Comparison of ENCODE assay signal across 8 mouse cellular contexts in the genomic region with DNA sequence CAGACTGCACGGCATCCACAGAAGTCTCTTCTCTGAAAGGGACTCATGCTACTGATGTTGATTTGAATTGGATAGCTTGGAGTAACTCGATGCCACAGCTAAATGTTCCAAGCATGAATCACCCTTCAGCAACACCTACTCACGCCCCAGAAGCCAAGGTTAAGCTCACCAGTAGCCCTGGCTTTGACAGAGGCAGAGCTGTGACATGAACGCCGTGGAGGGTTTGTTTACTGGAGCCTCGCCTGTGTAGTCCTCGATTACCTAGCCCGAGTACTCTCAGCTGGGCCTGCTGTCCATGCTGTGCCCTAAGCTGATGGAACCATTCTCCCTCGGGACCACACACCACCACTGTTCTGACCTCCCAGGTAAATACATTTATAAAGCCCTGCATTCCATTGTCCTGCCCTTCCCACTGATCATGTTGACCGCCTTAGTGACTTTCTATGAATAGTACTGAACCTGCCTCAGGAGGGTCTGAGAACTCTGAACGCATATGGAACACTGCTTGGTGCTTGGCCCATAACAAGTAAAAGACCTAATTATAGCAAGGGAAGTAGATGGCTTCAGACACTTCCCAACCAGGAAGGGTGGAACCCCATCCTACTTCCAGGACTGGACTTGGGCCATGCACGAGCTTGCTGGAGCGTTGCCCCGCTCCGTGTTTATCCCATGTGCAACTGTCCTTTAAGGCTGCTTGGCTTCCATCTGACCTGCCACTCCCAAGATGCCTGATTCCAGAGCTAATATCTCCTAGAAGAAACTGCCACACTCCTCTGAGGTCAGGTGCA. TPM values are rescaled to one million over a fixed set of nuclear protein-coding genes. Genes with fewer than 3 reads are reported as not detected.
DNase-seq lines count a peak whose midpoint lies in the region; ATAC-seq and TF ChIP-seq lines count a peak whose summit lies in the region.

No protein-coding gene starts in this region.

- H3K27me3 ChIP-seq in liver, adult 2 months (ENCODE audit: control insufficient read depth, insufficient read depth, low read length): no peaks in the 10 kb centered on the region
- no peaks in the 10 kb centered on the region; the same call in 1 of the 2 replicates for H3K27me3 ChIP-seq in liver, embryonic 11.5 days (replicated peaks; ENCODE audit: control insufficient read depth, insufficient read depth, low read length)
- no peaks in the 10 kb centered on the region for H3K27me3 ChIP-seq in hindbrain, postnatal 0 days (ENCODE audit: insufficient read depth, low read length)

- no peak for DNase-seq in liver, adult 2 months (ENCODE audit: extremely low read depth, low read depth, low spot score)
- DNase-seq in liver, embryonic 11.5 days (ENCODE audit: low spot score): no peak
- DNase-seq in gastrocnemius, adult 8-10 months (ENCODE audit: low spot score in 2 of 2): peak; percentile 81 to 84
- DNase-seq in hindbrain, postnatal 0 days (ENCODE audit: low spot score): no peak
- DNase-seq in lung, postnatal 25 days (ENCODE audit: low spot score): peak; percentile 90
- no peak for DNase-seq in embryo, embryonic 10 days (ENCODE audit: low spot score)
- no peak for DNase-seq in embryo, embryonic 11 days

- H3K9ac ChIP-seq in liver, adult 2 months (ENCODE audit: low read depth, low read length): no peak overlapping the region
- no peak overlapping the region for H3K9ac ChIP-seq in liver, embryonic 11.5 days (ENCODE audit: low read depth, low read length)
- no peak overlapping the region for H3K9ac ChIP-seq in hindbrain, postnatal 0 days (replicated peaks; ENCODE audit: low read length)

- peak overlapping the region; percentile 25 for H3K27ac ChIP-seq in liver, adult 2 months (replicated peaks; ENCODE audit: insufficient read depth, low read depth, low read length)
- no peak overlapping the region for H3K27ac ChIP-seq in liver, embryonic 11.5 days (ENCODE audit: low read depth, low read length)
- peak overlapping the region; percentile 55; the same call in 1 of the 2 replicates for H3K27ac ChIP-seq in hindbrain, postnatal 0 days

- H3K4me3 ChIP-seq in liver, adult 2 months (ENCODE audit: insufficient read depth, low read depth, low read length): no peak overlapping the region
- no peak overlapping the region for H3K4me3 ChIP-seq in liver, embryonic 11.5 days (ENCODE audit: low read depth, low read length)
- H3K4me3 ChIP-seq in hindbrain, postnatal 0 days (ENCODE audit: low read length): no peak overlapping the region

- TF ChIP-seq POLR2A in liver, adult 2 months (IDR thresholded peaks at IDR 0.05; ENCODE audit: extremely low read depth, insufficient read depth, low read length): no peak

- TF ChIP-seq CTCF in liver, adult 2 months (IDR thresholded peaks at IDR 0.05; ENCODE audit: low read depth, low read length): no peak
- TF ChIP-seq CTCF in hindbrain, postnatal 0 days (IDR thresholded peaks at IDR 0.05; ENCODE audit: low read depth): no peak

- H3K79me2 ChIP-seq in liver, adult 2 months (ENCODE audit: control insufficient read depth, insufficient read depth, low read length): no peaks in the 10 kb centered on the region

- no peak overlapping the region for H3K4me2 ChIP-seq in liver, embryonic 11.5 days
- no peak overlapping the region for H3K4me2 ChIP-seq in hindbrain, postnatal 0 days (ENCODE audit: low read depth, low read length)

- no peak for ATAC-seq in liver, embryonic 11.5 days (replicated peaks; ENCODE audit: low FRiP score)
- ATAC-seq in hindbrain, postnatal 0 days: no peak
- ATAC-seq in cerebellum, adult (ENCODE audit: insufficient number of reproducible peaks, low FRiP score, low TSS enrichment): no peak

- 46% methylated on average over 15 of the region's 15 CpGs for WGBS in liver, adult 2 months
- 75% methylated on average over 15 of the region's 15 CpGs for WGBS in liver, embryonic 11.5 days
- WGBS in hindbrain, postnatal 0 days: 76% methylated on average over 15 of the region's 15 CpGs

- peaks cover 10% of the 10 kb centered on the region for H3K36me3 ChIP-seq in liver, adult 2 months (ENCODE audit: control insufficient read depth, insufficient read depth, low read length)
- peaks cover 10% of the 10 kb centered on the region for H3K36me3 ChIP-seq in liver, embryonic 11.5 days (ENCODE audit: control insufficient read depth, insufficient read depth, low read length)
- H3K36me3 ChIP-seq in hindbrain, postnatal 0 days (ENCODE audit: insufficient read depth, low read length): peaks cover 15% of the 10 kb centered on the region

- H3K9me3 ChIP-seq in liver, embryonic 11.5 days (ENCODE audit: control insufficient read depth, low read length): no peaks in the 10 kb centered on the region
- no peaks in the 10 kb centered on the region for H3K9me3 ChIP-seq in hindbrain, postnatal 0 days (ENCODE audit: low read length)

- H3K4me1 ChIP-seq in liver, adult 2 months (ENCODE audit: control insufficient read depth, insufficient read depth, low read length): peaks cover 4% of the 10 kb centered on the region; the same call in 1 of the 2 replicates
- H3K4me1 ChIP-seq in liver, embryonic 11.5 days (replicated peaks; ENCODE audit: control insufficient read depth, insufficient read depth, low read length): no peaks in the 10 kb centered on the region
- H3K4me1 ChIP-seq in hindbrain, postnatal 0 days (ENCODE audit: insufficient read depth, low read length): no peaks in the 10 kb centered on the region

RNA-seq across cellular contexts. Expression of a gene that starts 7.7 kb away (rescaled TPM):
- 9.5 and 10.1 TPM in 2 replicates for total RNA-seq in liver, adult 2 months (2014; rRNA removed)
- 6.7 and 7.7 TPM in 2 replicates for polyA plus RNA-seq in liver, adult 2 months (2012; rRNA removed)
- 41.0 and 44.7 TPM in 2 replicates for polyA plus RNA-seq in liver, embryonic 11.5 days (2014; fragmentation: Nextera tagmentation; extraction: Ambion mirVana)
- total RNA-seq in gastrocnemius, adult 8-10 months (2022): 10 to 100 TPM; 11.4 to 19.6 (median 16.3) TPM
- 21.1 and 22.7 TPM in 2 replicates for total RNA-seq in hindbrain, postnatal 0 days (2014; rRNA removed)
- polyA plus RNA-seq in hindbrain, postnatal 0 days (2015; fragmentation: Nextera tagmentation; extraction: Ambion mirVana): 60.1 and 64.3 TPM in 2 replicates

RNA-seq across cellular contexts. Expression of a gene that starts 7.7 kb away (rescaled TPM):
- total RNA-seq in liver, adult 2 months (2014; rRNA removed): 21.3 and 24.3 TPM in 2 replicates
- 58.2 and 78.4 TPM in 2 replicates for polyA plus RNA-seq in liver, adult 2 months (2012; rRNA removed)
- polyA plus RNA-seq in liver, embryonic 11.5 days (2014; fragmentation: Nextera tagmentation; extraction: Ambion mirVana): 60.3 and 67.7 TPM in 2 replicates
- total RNA-seq in gastrocnemius, adult 8-10 months (2022): 10 to 100 TPM; 36.2 to 40.8 (median 38.9) TPM
- 23.6 and 28.1 TPM in 2 replicates for total RNA-seq in hindbrain, postnatal 0 days (2014; rRNA removed)
- polyA plus RNA-seq in hindbrain, postnatal 0 days (2015; fragmentation: Nextera tagmentation; extraction: Ambion mirVana): 60.3 and 63.9 TPM in 2 replicates

RNA-seq across cellular contexts. Expression of a gene that starts 27.5 kb away (rescaled TPM):
- 2.3 and 5.3 TPM in 2 replicates for total RNA-seq in liver, adult 2 months (2014; rRNA removed)
- polyA plus RNA-seq in liver, adult 2 months (2012; rRNA removed): 17.9 and 33.1 TPM in 2 replicates
- polyA plus RNA-seq in liver, embryonic 11.5 days (2014; fragmentation: Nextera tagmentation; extraction: Ambion mirVana): 16.8 and 21.0 TPM in 2 replicates
- 1 to 10 TPM; 2.1 to 2.7 (median 2.5) TPM for total RNA-seq in gastrocnemius, adult 8-10 months (2022)
- 29.7 and 32.7 TPM in 2 replicates for total RNA-seq in hindbrain, postnatal 0 days (2014; rRNA removed)
- polyA plus RNA-seq in hindbrain, postnatal 0 days (2015; fragmentation: Nextera tagmentation; extraction: Ambion mirVana): 9.2 TPM in 2 replicates

RNA-seq across cellular contexts. Expression of a gene that starts 33.2 kb away (rescaled TPM):
- 9.7 and 9.9 TPM in 2 replicates for total RNA-seq in liver, adult 2 months (2014; rRNA removed)
- polyA plus RNA-seq in liver, adult 2 months (2012; rRNA removed): 15.3 and 17.8 TPM in 2 replicates
- polyA plus RNA-seq in liver, embryonic 11.5 days (2014; fragmentation: Nextera tagmentation; extraction: Ambion mirVana): 91.3 and 94.1 TPM in 2 replicates
- total RNA-seq in gastrocnemius, adult 8-10 months (2022): 1 to 10 TPM; 2.8 to 8.5 (median 5.7) TPM
- 3,255 and 3,584 TPM in 2 replicates for total RNA-seq in hindbrain, postnatal 0 days (2014; rRNA removed)
- 2,405 and 2,624 TPM in 2 replicates for polyA plus RNA-seq in hindbrain, postnatal 0 days (2015; fragmentation: Nextera tagmentation; extraction: Ambion mirVana)

RNA-seq across cellular contexts. Expression of a gene that starts 53.3 kb away (rescaled TPM):
- total RNA-seq in liver, adult 2 months (2014; rRNA removed): 15.3 and 18.8 TPM in 2 replicates
- 11.7 and 17.4 TPM in 2 replicates for polyA plus RNA-seq in liver, adult 2 months (2012; rRNA removed)
- polyA plus RNA-seq in liver, embryonic 11.5 days (2014; fragmentation: Nextera tagmentation; extraction: Ambion mirVana): 56.8 and 59.3 TPM in 2 replicates
- total RNA-seq in gastrocnemius, adult 8-10 months (2022): 10 to 100 TPM; 47.9 to 62.7 (median 50.9) TPM
- 421 and 496 TPM in 2 replicates for total RNA-seq in hindbrain, postnatal 0 days (2014; rRNA removed)
- polyA plus RNA-seq in hindbrain, postnatal 0 days (2015; fragmentation: Nextera tagmentation; extraction: Ambion mirVana): 583 and 600 TPM in 2 replicates

Comparison
In these comparisons a context has a peak if more than half of its experiments do, and no peak if none do; other contexts are left out.
1. DNase-seq: peak in gastrocnemius, adult 8-10 months (2 of 2) and lung, postnatal 25 days (single experiment); none in liver, adult 2 months (single experiment), liver, embryonic 11.5 days (single experiment), hindbrain, postnatal 0 days (single experiment), embryo, embryonic 10 days (single experiment) and embryo, embryonic 11 days (single experiment).